Mouse (Mus musculus) E14TG2a.4 (cell line): ENCODE results near the gene Atic.

Source experiments
- CTCF ChIP-seq: conservative IDR thresholded peaks from 2 replicates; pipeline ENCODE4 v1.5.1; 2014; ENCODE audit warnings: low read length
- POU5F1 ChIP-seq: IDR thresholded peaks from 2 replicates; pipeline ENCODE4 v1.6.1; 2014; ENCODE audit warnings: low read length, borderline replicate concordance

DNA sequence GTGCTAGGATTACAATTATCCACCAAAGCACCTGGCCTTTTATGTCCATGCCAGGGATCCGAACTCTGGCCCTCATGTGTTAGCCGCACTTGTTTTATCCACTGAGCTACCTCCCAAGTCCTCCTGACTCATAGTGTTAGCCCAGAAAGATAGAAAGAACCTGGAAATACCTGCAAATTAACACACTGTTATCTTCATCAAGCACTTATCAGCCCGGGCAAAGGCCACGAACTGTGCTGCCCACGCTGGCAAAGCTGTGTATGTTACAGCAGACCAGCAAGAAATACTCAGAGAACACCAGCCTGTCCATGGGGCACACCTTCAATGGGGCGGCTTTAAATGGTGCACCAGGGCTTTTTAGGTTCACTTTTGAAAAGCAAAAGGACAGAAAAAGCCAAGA lies 66.7 kb downstream of the Atic start:
- no peak for TF ChIP-seq CTCF
- no peak for TF ChIP-seq POU5F1
